Mouse (Mus musculus) gastrocnemius, adult 18-20 months (tissue): ENCODE measurements at regions not wholly inside any gene's neighbourhood (a gene's known extent, or its start where the extent isn't known, plus 50 kb on each side); places are given as distances from the start of the nearest gene placed in this dataset.

Source experiments
- DNase-seq: peaks from one replicate; pipeline ENCODE4 v3.0.0; 2021; ENCODE audit warnings: low spot score

- DNase-seq = no peak
Measured at GRCm38 (mm10) chr10:45763160-45763955, 185.7 kb downstream of the Hace1 start.

- DNase-seq = no peak
Measured at GRCm38 (mm10) chr10:45779720-45780119, 202.1 kb downstream of the Hace1 start.

GRCm38 (mm10) chr10:45783026-45783425 lies 205.4 kb downstream of the Hace1 start:
- no peak for DNase-seq

GRCm38 (mm10) chr10:45783461-45784149 lies 206.0 kb downstream of the Hace1 start:
- DNase-seq = no peak

GRCm38 (mm10) chr10:45784150-45784479 lies 206.5 kb downstream of the Hace1 start:
- no peak for DNase-seq

- DNase-seq = no peak
Measured at GRCm38 (mm10) chr10:45784575-45784974, 206.9 kb downstream of the Hace1 start.

- no peak for DNase-seq
Measured at GRCm38 (mm10) chr10:45788356-45788755, 210.7 kb downstream of the Hace1 start.

- DNase-seq = no peak
Measured at GRCm38 (mm10) chr10:45795582-45795981, 218.0 kb downstream of the Hace1 start.

GRCm38 (mm10) chr10:45800070-45800851 lies 222.6 kb downstream of the Hace1 start:
- peak; percentile 22 for DNase-seq

GRCm38 (mm10) chr10:45801463-45801862 lies 223.8 kb downstream of the Hace1 start:
- DNase-seq = no peak

- no peak for DNase-seq
Measured at GRCm38 (mm10) chr10:45806984-45807827, 229.6 kb downstream of the Hace1 start.

- peak; percentile 8 for DNase-seq
Measured at GRCm38 (mm10) chr10:45811882-45812281, 234.3 kb downstream of the Hace1 start.

GRCm38 (mm10) chr10:45813804-45814203 lies 236.2 kb downstream of the Hace1 start:
- DNase-seq = no peak

- DNase-seq = no peak
Measured at GRCm38 (mm10) chr10:45816679-45817078, 239.1 kb downstream of the Hace1 start.

- DNase-seq = no peak
Measured at GRCm38 (mm10) chr10:45820986-45821655, 243.5 kb downstream of the Hace1 start.

GRCm38 (mm10) chr10:45822251-45822650 lies 244.6 kb downstream of the Hace1 start:
- DNase-seq = no peak

GRCm38 (mm10) chr10:45823612-45824011 lies 246.0 kb downstream of the Hace1 start:
- DNase-seq = no peak

- no peak for DNase-seq
Measured at GRCm38 (mm10) chr10:45848654-45849053, 271.0 kb downstream of the Hace1 start.

GRCm38 (mm10) chr10:45849841-45850240 lies 272.2 kb downstream of the Hace1 start:
- no peak for DNase-seq

GRCm38 (mm10) chr10:45850625-45851024 lies 273.0 kb downstream of the Hace1 start:
- DNase-seq = no peak

GRCm38 (mm10) chr10:45852688-45853087 lies 275.1 kb downstream of the Hace1 start:
- no peak for DNase-seq
